Mouse (Mus musculus) midbrain, postnatal 0 days (tissue): ENCODE measurements around the gene Panx1. TPM values are rescaled to one million over a fixed set of nuclear protein-coding genes. Genes with fewer than 3 reads are reported as not detected.
A peak's percentile ranks its signal among the peaks of the same experiment; 100 is the strongest.

Source experiments
- ATAC-seq: fragments of 200-750 bp; cut with Nextera tagmentation; 2 replicates; pipeline ENCODE4 v1.8.0; 2017; ENCODE audit warnings: moderate number of reproducible peaks, mild to moderate bottlenecking, moderate TSS enrichment, moderate library complexity; ENCODE audit not compliant: low FRiP score
- DNase-seq: peaks from one replicate; pipeline ENCODE4 v3.0.0-alpha.2; 2015; ENCODE audit warnings: low spot score
- H3K27ac ChIP-seq: fragments of 300-500 bp; sonication (generic); 2 replicates; pipeline ENCODE4 v1.5.1; 2014; ENCODE audit warnings: low read depth, mild to moderate bottlenecking, low read length, mixed read lengths
- H3K27me3 ChIP-seq: fragments of 300-500 bp; sonication (generic); 2 replicates; pipeline ENCODE4 v1.6.1; 2014; ENCODE audit warnings: low read length, control low read depth, mixed read lengths; ENCODE audit not compliant: insufficient read depth
- H3K36me3 ChIP-seq: fragments of 300-500 bp; sonication (generic); 2 replicates; pipeline ENCODE4 v1.6.1; 2014; ENCODE audit warnings: low read length, control low read depth, mixed read lengths; ENCODE audit not compliant: insufficient read depth
- H3K4me1 ChIP-seq: fragments of 300-500 bp; sonication (generic); 2 replicates; pipeline ENCODE4 v1.6.1; 2014; ENCODE audit warnings: mild to moderate bottlenecking, control low read depth, antibody characterized with exemption, low read length, mixed read lengths; ENCODE audit not compliant: insufficient read depth
- H3K4me2 ChIP-seq: fragments of 300-500 bp; sonication (generic); 2 replicates; pipeline ENCODE4 v1.6.1; 2014; ENCODE audit warnings: low read depth, mild to moderate bottlenecking, low read length, mixed read lengths; ENCODE audit not compliant: poor library complexity, severe bottlenecking
- H3K4me3 ChIP-seq: fragments of 300-500 bp; sonication (generic); 2 replicates; pipeline ENCODE4 v1.5.1; 2014; ENCODE audit warnings: low read depth, mild to moderate bottlenecking, low read length, moderate library complexity
- H3K9ac ChIP-seq: fragments of 300-500 bp; sonication (generic); replicated peaks from 2 replicates; pipeline ENCODE4 v1.6.1; 2014; ENCODE audit warnings: mild to moderate bottlenecking, low read length, moderate library complexity, mixed read lengths; ENCODE audit not compliant: poor library complexity, severe bottlenecking
- H3K9me3 ChIP-seq: fragments of 300-500 bp; sonication (generic); 2 replicates; pipeline ENCODE4 v1.6.1; 2016; ENCODE audit warnings: low read length, control low read depth
- CTCF ChIP-seq: IDR thresholded peaks from 2 replicates; pipeline ENCODE4 v1.5.1; 2016; ENCODE audit warnings: antibody characterized with exemption, mild to moderate bottlenecking
- WGBS: fragments of 180-500 bp; shearing (Covaris S2); extraction: QIAGEN DNeasy Blood & Tissue Kit; methylation state at CpG from one replicate; pipeline ENCODE4 v1.1.7; 2014; 5-methylcytosine and 5-hydroxymethylcytosine counted together
- polyA plus RNA-seq: library from polyadenylated mRNA; unstranded; fragments of >200 nt; fragmentation: Nextera tagmentation; extraction: Ambion mirVana; gene quantifications from 2 replicates; pipeline ENCODE4 v1.2.1, GENCODE M21; 2015
- total RNA-seq: library from RNA; depleted of rRNA; stranded (reverse); fragments of >200 nt; gene quantifications from 2 replicates; pipeline ENCODE4 v1.2.3, GENCODE M21; 2014

Panx1 gene
- total and polyA plus RNA-seq, 2 experiments from 2014 or later = 136 to 157 TPM

DNA sequence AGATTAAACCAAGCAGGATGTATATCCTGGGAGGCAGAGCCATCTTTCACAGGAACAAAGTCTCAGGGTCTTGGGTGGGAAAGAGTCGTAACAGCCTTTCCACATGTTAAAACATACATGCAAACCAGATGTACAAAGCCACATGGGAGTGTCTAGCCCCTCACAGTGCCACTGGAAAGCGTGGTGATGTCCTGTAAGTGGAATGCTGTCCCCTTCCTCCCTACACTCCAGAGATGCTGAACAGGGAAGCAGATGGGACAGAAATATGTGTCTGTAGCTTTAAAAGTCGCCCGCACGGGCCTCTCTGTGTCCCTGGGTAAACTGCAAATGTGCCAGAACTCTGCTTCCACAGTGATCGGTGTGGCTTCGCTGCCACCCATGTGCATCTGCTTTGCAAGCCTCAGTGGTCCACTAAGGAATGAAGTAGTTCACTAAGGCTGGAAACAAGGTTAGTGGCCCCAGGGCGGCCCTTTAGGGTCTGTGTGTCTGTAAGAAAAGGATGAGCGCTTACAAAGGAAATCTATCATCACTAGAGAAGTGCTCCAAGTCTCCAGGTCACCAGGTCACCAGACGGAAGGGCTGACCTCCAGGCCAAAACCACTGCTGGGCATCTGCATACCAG, 41.5 kb downstream of the Panx1 start:
- Histone ChIP-seq H3K36me3 (peaks cover 29% of the 10 kb centered on the region), H3K4me3 (no peak overlapping the region), H3K4me1 (no peaks in the 10 kb centered on the region), H3K27me3 (no peaks in the 10 kb centered on the region), H3K27ac (no peak overlapping the region), H3K4me2 (no peak overlapping the region), H3K9me3 (no peaks in the 10 kb centered on the region), H3K9ac (no peak overlapping the region)
- ATAC-seq (no peak), DNase-seq (peak; percentile 21)
- WGBS = 48% methylated on average over 10 of the region's 10 CpGs
- no peak for TF ChIP-seq CTCF

DNA sequence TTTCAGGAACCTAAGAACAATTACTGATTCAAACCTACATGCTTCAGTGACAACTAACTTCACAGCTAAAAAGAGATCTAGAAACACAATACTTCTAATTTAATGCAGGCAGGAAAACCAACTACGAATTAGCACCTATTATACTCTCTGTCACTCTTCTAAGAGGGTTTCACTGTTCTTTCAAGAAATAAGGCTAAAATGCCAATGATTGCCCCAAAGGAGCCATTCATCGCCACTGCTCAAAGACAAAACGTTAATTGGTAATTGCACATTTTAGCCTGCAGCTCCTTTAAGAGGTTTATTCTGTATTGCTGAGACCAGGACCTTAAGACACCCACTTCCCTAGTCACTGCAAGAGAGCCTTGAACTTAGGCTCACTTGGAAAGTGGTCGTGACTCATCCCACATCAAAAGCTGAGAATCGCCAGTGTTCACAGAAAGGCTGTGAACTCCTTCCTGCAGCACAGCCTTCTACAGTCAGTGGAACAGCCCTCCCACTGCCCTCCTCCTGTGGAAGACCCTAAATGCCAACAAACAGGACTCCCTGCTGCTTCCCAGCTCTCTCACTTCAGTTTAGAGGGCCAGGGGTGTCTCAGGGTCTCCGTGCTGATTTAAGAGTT, 42.2 kb downstream of the Panx1 start:
- Histone ChIP-seq H3K4me1 (no peaks in the 10 kb centered on the region), H3K9me3 (no peaks in the 10 kb centered on the region), H3K9ac (no peak overlapping the region), H3K27me3 (no peaks in the 10 kb centered on the region), H3K27ac (no peak overlapping the region), H3K4me3 (no peak overlapping the region), H3K4me2 (no peak overlapping the region), H3K36me3 (peaks cover 27% of the 10 kb centered on the region)
- ATAC-seq (no peak), DNase-seq (no peak)
- no peak for TF ChIP-seq CTCF
- 41% methylated on average over 6 of the region's 6 CpGs for WGBS

DNA sequence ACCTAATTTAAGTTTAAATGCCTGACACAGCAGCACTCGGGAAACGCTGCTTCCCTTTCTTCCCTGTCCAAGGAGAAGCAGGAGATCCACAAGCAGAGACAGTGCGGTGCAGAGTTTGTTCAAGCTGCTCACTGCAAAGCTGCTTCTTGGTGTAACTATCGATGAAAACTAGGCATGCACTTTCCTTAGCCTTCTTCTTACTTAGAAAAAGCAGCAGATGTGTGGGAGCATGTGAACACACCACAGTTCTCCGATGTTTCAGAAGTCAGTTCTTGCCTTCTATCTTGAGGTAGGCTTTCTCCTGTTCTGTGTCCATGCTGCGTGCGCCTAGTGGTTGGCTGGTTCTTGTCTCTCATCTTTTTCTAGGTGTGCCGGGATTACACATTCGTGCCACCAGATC, 46.5 kb downstream of the Panx1 start:
- no peaks in the 10 kb centered on the region for H3K27me3 ChIP-seq
- 0 out of 2 replicates have a peak, but pooled peaks cover 2% of the 10 kb centered on the region for H3K36me3 ChIP-seq
- no peaks in the 10 kb centered on the region for H3K9me3 ChIP-seq
- ATAC-seq (no peak), DNase-seq (no peak)
- H3K4me2 ChIP-seq = no peak overlapping the region
- no peak for TF ChIP-seq CTCF
- H3K4me3 ChIP-seq = no peak overlapping the region
- 90% methylated on average over 9 of the region's 9 CpGs for WGBS
- no peak overlapping the region for H3K9ac ChIP-seq
- no peak overlapping the region for H3K27ac ChIP-seq
- H3K4me1 ChIP-seq = no peaks in the 10 kb centered on the region

DNA sequence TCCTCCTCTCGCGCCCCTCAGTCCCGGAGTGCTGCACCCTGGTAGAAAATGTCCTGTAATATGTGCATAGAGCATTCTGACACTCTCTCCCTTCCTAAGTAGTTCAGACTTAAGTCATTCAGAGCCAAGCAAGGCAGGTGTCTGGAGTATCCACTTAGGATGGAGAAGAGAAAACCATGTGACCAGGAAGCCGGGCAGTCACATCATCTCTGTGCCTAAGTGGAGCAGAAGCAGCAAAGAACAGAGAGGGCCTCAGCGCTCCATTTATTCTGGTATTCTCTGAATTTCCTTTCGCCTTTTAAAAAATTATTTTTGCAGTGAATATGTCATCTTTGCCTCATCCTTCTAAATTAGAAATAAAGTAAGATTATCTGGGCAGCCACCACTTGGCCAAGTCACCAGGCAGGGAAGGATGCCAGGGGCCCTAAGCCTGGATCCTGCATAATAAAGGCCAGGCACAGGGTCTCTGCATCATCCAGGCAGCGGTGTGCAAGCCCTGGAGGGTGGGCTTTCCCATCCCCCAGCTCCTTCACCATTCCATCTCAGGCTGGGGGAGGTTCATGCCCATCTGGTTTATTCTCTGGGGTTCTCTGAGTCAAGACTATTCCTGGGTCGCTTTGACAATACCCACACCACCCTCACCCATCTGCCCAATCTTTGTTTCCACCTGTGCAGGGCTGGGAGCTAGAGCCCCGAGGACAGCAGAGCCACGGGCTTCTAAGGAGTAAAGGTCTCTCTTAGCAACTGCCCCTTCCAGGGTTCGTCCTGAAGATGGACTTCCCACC, 47.8 kb downstream of the Panx1 start:
- TF ChIP-seq CTCF = no peak
- H3K4me3 ChIP-seq = no peak overlapping the region
- DNase-seq (no peak), ATAC-seq (no peak)
- H3K27ac ChIP-seq = no peak overlapping the region
- no peaks in the 10 kb centered on the region for H3K9me3 ChIP-seq
- H3K9ac ChIP-seq = no peak overlapping the region
- H3K4me1 ChIP-seq = no peaks in the 10 kb centered on the region
- H3K4me2 ChIP-seq = no peak overlapping the region
- H3K27me3 ChIP-seq = no peaks in the 10 kb centered on the region
- 70% methylated on average over 11 of the region's 11 CpGs for WGBS
- H3K36me3 ChIP-seq = no peaks in the 10 kb centered on the region

DNA sequence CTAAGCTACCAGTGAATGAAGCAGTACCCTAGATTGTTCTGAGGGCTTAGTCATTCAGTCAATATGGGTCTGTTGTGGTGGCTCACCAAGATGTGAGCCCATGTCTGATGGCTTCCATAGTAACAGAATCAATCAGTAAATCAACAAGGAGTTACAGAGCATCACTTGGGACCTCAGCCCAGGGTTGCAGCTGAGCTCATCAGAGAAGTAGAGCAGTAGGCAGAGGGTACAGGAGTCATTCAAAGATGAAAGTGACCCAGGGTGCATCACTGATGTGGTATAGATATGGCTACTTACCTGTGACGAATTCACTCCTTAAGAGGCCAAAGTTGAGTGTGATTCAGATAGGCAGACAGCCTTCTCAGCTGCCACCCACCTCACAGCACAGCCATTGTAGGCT, 49.8 kb downstream of the Panx1 start:
- Histone ChIP-seq H3K27me3 (no peaks in the 10 kb centered on the region), H3K36me3 (no peaks in the 10 kb centered on the region), H3K4me3 (no peak overlapping the region), H3K9ac (no peak overlapping the region), H3K4me2 (no peak overlapping the region), H3K4me1 (no peaks in the 10 kb centered on the region), H3K9me3 (no peaks in the 10 kb centered on the region), H3K27ac (no peak overlapping the region)
- DNase-seq (no peak), ATAC-seq (no peak)
- no peak for TF ChIP-seq CTCF
- 86% methylated on average over 1 of the region's 1 CpGs for WGBS
